Mouse (Mus musculus) CH12F3 (cell line): ENCODE results near the gene Padi2.

ENCODE experiments used
- in situ Hi-C: fragments of 300-500 bp; cut with MboI; formaldehyde crosslinking; loops from 2 replicates; pipeline ENCODE4 v1.14.3; 2020; ENCODE audit warnings: low sequenced_read_pairs

Padi2 gene

DNA sequence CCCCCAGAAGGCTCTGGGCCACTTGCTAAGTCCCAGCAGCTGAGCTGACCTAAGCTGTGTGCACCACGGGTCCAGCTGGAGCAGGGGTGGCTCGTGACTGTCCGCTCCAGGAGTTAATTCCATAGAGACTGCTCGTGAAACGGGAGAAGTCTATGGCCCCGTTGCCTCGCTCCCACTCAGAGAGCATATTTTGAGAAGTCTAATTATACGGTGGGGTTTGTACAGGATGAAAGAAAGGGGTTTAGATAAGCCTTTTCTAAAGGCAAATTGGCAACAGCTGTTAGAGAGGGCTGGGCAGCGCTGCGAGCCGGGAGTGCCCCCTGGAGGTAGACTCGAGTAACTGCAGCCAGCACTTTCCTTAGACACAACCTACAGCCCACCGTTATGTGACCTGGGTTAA is 51.6 kb downstream of the Padi2 start:
- in situ Hi-C loops: loop anchor here (10.0 kb wide), 1 partner anchor 53 kb away; the partner anchor contains the start of gene Padi2

DNA sequence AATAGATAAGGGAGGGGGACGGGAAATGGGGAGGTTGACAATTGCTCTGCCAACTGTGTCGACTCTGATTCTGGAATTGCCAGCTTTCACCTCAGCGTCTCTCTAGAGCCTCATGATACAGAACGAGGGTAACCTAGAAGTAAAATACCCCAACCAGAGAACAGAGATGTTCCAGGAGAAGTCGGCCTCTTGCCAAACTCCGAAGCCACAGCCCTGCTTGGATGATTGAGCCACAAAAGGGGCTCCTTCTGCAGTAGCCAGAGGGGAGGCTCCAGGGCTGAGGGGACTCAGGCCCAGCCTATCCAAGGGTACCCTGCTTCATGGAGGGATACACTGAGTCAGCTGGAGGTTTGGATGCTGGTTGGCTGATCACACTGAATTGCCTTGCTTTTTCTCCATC is 52.2 kb downstream of the Padi2 start:
- in situ Hi-C loops: loop anchor here (10.0 kb wide), 1 partner anchor 54 kb away; the partner anchor contains the start of gene Padi2

DNA sequence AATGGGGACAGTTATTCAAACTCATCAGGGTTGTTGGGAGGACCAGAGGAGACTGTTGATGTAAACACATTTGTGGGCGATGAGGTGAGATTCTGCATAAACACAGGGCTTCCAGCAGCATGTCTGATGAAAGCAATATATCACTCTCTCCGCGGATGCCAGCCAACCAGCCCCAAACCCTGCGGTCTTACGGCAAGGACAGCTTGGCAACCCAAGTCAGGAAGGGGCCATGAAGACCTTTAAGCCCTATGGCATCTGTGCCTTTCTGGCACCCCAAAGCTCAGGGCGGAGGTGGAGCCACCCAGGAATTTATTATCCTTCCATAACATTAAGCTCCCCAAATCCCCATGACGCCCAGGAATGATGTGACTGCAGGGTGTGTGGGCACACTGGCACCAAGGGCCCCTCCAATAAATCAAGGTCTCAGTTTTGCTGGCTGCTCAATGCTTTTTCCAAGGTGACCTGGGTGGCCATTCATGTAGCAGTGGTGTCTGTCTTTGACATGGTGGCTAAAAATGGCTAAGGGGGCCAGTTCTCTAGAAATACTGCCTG is 53.1 kb downstream of the Padi2 start:
- in situ Hi-C loops: loop anchor here (10.0 kb wide), 1 partner anchor 54 kb away; the partner anchor contains the start of gene Padi2

DNA sequence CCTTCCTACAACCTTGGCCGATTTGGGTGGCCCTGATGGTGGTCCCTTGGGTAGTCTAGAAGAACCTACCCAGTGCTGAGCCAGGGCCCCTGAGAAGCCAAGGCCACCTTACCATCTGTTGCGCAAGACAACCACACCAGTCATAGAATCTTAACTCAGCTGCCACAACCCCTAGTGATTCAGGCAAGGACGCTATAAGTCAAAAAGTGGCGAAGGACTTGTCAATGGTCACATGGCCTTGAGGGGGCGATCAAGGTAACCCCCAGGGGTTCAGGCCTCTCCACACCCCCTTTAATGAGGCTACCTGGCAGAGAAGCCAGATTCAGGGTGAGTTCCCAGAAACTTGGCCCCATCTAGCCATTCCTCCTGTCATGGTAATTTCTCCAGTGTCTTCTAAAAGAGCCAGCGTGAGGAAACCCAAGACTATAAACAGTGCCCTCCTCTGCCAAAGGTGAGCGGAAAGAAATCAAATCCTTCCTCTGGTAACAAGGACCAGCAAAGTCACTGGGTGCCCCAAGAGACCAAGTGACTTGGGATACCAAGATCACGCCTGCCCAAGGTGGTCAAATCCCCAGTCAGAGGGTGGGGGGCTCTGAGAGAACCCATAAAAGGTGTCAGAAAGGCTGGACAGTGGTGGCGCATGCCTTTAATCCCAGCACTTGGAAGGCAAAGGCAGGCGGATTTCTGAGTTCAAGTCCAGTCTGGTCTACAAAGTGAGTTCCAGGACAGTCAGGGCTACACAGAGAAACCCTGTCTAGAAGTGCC is 53.8 kb downstream of the Padi2 start:
- in situ Hi-C loops: loop anchor here (10.0 kb wide), 1 partner anchor 55 kb away; the partner anchor contains the start of gene Padi2

DNA sequence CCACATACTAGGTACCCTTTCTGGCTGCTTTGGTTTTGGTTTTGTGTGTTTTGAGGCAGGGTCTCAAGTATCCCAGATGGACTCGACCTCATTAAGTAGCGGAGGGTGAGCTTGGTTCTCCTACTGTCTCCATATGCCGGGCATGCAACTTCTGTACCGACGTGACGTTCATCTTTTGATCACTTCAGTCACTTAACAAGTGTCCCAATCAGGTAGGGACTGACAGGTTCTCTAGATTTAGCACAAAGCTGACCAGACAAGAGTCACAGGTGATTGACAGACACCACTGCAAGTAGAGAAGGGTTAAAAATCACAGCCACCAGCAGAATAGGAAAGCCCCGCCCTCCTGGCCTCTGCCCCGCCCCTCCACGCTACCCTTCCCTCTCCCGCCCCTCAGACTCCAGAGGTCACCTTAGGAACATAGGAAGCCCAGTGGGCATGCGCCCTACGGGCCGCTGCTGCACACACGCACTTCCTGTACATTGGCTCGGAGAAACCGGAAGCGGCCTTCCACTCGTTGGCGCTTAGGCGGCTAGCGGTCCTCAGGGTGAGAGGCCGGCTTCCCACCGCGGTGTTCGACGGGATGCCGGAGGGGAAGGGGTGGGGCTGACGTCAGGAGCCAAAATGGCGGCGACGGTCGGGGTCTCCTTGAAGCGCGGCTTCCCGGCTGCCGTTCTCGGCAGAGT is 54.8 kb downstream of the Padi2 start, which contains the start of gene Sdhb:
Gene Sdhb, plus strand, starts transcription at position 423 of the 686 bp plus-strand sequence.
- in situ Hi-C loops: no loop called here

DNA sequence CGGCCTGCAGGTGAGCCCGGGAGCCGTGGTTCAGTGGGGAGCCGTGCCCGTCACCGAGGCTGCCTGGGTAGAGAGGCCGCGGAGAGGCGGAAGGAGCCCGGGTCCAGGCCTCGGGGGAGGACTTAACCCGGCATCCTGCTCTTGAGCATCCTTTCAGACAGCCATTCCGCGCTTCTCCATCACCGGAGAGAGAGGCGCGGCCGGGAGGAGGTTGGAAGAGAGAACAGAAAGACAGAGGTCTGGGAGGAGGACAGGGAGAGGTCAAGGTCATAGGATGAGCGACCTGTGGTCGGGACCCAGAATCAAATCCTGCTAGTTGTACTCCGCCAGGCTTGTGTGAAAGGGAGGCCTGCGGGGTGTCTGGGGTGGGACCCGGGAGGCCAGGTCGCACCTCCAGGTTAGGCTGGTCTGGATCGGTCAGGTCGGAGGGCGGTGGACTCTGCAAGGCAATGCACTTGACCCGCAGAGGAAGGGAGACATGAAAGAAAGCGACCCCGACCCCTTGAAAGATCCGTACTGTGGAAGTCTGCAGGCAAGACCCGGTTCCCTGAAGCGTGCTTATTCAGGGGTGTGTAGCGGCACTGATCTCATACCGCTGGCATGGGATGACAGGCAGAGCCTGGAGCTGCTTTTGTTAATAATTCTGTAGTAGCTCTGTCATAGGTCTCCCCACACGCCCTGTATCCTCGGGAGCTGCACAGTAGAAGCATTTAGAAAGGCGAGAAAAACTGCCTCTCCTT is 55.5 kb downstream of the Padi2 start:
- in situ Hi-C loops: no loop called here

DNA sequence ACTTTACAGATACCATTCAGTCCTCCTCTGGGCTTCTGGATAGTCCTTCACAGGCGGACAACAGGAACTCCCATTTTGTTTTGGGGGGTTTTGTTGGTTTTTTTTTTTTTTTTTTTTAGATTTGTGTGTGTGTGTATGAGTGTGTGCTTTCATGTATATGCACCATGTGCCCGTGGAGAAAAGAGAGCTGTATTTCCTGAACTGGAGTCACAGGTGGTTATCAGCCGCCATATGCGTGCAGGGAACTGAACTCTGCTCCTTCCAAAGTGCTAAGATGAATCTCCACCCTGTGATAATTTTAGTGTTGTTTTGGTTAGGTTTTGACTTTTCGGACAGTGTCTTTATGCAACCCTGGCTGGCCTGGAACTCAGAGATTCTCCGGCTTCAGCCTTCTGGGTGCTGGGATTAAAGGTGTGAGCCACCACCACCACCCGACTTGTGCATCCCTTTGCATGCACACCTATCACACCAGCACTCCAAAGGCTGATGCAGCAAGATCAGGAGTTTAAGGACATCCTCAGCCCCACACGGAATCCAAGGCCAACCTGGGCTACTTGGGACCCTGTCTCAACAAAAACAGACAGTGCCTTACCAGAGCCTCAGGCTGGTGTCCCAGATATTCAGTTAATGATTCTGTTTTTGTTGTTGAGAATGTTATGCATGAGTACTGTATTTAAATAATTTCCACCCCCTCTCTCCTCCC is 56.2 kb downstream of the Padi2 start:
- in situ Hi-C loops: no loop called here

DNA sequence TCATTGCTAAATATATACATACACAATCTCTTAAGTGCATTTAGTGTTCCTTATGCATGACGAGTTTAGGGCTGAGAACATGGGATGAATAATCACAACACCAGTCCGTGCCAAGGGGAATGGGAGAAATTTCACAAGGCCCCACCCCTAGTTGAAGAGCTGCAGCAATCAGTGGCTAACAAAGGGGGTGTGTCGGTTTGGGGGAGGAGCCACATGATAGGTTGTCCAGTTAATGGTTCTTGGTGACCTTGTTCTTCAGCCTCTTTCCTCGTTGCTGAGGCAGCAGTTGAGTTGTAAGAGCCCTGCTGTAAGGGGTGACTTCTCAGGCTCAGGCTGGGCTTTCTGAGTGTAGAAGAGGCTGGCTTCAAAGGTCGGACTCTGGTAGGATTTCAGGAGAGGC is 56.8 kb downstream of the Padi2 start:
- in situ Hi-C loops: no loop called here

DNA sequence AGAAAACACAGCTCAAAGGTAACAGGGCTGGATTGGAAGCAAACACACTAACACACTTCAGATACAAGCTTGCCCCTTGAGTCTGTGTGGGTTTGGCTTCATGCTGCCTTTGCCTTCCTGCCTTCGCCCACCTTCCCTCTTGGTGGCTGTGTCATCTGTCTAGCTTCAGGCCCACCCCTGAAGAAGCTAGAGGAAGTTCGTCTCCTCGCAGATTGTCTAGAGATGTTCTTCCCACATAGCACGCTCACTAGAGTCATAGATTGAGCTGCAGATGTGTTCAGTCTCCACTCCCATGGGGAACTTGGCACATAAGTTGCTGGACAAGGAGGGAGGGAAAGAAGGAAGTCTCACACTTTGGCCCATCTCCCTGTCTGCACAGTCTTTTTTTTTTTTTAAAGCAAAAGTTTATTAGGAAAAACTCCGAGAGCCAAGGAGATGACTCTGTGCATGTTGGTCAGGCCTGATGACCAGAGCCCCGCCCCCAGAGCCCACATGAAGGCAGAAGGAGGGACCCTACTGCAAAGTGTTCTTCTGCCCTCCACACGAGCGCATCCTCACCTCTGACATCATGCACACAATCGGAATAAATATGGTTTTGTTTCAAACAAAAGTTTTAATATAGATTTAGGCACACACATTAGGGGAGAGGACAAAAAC is 57.9 kb downstream of the Padi2 start:
- in situ Hi-C loops: no loop called here

DNA sequence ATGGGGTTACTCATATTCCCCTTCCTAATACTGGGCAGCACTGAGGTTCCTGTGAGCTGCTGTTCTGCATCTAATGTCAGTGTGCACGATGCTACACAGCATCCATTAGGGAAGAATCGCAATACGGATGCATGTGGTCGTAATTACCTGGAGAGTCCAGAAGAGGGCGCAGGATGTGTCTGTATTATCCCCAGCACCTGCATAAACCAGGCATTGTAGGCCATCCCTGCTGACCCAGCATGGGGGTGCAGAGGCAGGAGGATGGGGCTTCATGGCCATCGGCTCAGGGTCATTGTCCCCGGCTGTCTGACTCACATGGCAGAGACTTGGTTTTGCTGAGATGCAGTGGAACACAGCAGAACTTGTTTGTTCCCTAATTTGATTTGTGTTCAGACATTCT is 58.5 kb downstream of the Padi2 start:
- in situ Hi-C loops: no loop called here

DNA sequence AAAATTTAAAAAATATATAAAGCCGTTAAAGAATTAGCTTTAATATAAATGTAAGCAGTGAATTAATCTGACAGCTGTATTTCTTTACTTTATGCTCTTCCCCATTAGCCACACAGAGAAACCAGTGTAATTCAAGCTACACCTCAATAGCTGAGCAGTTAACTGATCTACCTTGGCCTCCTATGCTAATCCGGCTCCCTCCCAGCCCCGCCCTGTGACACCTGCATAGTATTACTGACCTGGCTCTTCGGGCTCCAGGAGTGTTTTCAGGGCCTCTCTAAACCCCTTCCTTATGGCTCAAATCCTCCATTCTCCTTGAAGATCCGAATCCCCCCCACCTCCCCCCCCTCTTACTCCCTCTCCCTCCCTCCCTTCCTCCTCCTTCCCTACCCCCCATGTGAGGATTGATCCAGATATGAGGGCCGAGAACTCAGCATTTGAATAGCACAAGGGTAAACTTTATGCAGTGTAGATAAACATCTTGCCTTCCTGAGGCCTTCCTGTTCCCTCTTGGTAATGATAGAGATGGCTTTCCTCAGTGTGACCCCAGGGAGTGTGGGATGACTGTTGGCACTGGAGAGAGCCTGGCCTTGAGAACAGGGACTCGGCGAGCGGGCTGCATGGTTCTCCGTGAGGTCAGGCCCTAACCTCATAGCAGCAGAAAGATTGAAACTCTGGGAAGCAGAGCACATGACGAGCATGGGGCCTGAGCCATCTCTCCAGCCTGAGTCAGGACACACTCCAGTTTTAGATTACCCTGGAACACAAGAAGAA is 61.4 kb downstream of the Padi2 start:
- in situ Hi-C loops: no loop called here

DNA sequence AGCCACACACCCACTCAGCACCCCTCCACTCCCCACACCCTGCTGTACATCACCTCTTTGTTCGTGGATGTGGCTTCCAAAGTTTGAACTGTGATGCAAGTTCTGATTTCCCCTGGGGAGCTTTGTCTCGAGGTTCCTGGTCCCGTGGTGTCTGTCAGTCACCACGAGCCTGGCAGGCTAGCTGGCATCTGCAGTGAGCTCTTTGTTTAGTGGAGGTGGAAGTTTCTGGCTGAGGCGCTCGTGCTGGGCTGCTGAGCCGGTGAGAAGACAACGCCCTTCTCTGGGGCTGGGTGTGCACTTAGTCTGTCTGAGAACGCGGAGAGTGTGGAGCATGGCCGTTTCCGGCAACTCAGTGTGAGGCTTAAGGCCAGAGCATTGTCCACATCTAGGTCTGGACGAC is 65.5 kb downstream of the Padi2 start:
- in situ Hi-C loops: no loop called here

DNA sequence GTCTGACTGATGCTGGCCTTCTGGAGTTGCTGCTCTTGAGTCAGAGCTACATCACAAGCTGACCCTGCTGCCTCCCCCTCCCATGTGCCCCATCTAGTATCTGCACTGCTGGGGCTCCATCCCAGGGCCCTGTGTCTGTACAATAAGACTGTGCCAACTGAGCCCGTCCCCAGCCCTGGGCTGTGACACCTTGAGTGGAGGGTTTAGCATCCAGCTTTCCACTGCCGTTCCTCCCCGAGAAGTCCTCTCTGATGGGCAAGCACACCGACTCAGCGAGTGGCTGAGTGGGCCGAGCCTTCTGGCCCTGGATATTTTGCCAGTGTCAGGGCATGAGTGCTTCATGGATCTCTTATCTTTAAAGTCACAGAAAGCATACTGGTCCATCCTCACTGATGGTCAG is 68.3 kb downstream of the Padi2 start:
- in situ Hi-C loops: no loop called here

DNA sequence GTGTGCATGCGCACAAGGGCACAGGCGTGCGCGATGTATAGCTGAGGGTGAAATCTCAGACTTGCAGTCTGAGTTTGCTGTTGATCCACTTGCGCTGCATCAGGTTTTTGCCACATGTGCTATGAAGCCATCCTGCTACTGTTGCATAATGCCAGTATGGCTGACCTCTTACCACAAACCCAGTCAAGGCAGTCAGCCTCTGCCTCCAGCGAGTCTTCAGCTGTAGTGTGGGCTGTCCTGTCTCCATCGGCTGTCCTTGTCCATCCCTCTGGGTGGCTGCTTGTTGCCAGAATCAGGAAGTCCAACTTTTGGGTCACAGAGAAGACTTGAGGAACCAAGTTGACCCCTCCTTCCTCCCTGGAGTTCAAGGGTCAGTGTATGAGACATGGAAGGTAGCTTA is 69.2 kb downstream of the Padi2 start:
- in situ Hi-C loops: no loop called here

DNA sequence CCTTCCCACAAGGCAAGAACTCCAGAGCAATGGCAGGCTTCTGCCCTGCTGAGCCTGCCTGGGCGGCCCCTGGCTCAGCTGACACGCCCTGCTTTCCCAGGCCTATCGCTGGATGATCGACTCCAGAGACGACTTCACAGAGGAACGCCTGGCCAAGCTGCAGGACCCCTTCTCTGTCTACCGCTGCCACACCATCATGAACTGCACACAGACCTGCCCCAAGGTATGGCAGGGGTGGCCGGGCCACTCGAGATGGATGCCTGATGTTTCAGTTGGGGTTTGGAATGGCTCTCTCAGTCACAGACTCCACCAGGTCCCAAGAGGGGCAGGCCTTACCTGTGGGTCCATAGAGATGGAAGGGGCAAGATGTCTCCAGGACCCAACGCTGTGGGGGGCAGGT is 71.1 kb downstream of the Padi2 start:
- in situ Hi-C loops: no loop called here

DNA sequence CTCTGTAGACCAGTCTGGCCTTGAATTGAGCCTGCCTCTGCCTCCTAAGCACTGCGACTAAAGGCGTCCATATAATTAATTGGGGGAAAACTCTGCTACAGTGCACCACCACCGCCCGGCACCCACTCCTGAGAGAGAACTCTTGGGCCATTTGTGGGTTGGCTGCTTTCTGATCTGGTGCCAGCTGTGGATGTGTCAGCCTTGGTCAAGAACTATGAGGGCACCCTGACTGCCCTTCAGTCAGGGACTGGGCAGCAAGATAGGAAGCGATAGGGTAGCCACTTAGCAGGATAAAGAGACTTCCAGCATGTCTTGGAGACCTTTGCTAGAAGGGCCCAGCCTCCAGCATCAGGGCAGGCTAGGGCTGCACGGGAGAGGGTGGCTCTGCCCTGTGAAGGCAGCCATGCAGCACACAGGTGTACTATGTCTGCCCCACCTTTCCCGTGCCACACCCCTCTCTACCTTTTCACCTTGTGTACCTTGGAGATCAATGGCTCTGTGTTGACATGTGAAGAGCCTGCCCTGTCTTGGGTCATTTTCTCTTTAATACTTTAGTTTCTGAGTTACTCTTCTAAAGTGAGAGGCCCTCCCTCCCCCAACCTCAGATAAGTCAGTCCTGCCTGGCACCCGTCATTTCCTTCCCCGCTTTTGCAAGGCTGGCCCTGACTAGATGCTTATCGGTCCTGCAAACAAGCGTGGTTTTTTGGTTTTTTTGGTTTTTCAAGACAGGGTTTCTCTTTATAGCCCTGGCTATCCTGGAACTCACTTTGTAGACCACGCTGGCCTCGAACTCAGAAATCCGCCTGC is 71.9 kb downstream of the Padi2 start:
- in situ Hi-C loops: no loop called here

DNA sequence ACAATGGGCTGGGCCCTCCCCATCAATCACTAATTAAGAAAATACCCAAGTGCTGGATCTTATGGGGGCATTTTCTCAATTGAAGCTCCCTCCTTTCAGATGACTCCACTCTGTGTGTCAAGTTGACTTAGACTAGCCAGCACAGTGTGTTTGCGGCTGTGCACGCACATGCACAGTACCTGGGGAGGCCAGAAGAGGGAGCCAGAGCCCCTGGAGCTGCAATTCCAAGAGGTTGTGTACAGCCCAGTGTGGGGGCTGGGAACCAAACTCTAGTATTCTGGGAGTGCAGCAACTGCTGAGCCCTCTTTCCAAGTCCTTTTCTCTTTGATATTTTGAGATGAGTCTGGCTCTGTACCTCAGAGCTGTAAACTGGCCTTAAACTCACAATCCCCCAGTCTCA is 75.5 kb downstream of the Padi2 start:
- in situ Hi-C loops: no loop called here

DNA sequence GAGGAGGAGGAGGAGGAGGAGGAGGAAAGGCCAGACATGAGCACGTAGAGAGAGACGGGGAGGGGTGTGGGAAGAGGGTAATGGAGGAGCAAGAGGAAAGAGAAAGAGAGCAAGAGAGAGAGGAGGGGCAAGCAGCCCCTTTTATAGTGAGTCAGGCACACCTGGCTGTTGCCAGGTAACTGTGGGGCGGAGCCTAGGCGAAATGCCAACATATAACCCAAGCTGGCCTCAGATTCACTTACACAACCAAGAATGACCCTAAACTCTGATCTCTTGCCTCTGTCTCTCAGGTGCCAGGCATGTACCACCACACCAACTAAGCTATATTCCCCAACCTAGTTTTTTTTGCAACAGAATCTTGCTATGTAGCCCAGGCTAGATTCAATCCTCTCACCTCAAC is 76.7 kb downstream of the Padi2 start:
- in situ Hi-C loops: no loop called here

DNA sequence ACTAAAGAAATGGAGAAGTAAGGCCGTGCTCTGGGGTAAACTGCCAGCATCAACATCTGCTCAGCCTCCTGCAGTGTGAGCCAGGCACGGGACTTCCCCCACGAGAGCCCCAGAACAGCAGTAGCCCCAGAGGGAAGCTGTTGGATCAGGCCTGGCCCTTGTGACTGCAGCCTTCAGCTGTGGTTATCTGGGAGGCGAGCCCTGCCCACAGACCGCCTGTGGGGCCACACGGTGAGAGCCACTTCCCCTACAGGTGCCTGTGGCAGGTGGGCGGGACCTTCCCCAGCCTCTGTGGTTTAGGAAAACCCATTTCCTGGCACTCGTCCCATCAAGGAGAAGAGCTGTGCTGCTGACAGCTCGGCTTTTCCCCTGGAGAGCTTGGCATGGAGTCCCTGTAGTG is 77.3 kb downstream of the Padi2 start:
- in situ Hi-C loops: no loop called here
